In genomic region chr10:13060821-13061671, GRCm38 (mm10) we compare ENCODE assay signal across 8 mouse cellular contexts. TPM values are rescaled to one million over a fixed set of nuclear protein-coding genes. Genes with fewer than 3 reads are reported as not detected.
DNase-seq lines count a peak whose midpoint lies in the region; ATAC-seq and TF ChIP-seq lines count a peak whose summit lies in the region.

No protein-coding gene starts in this region.

- peaks cover 19% of the 10 kb centered on the region for H3K27me3 ChIP-seq in lung, embryonic 14.5 days (ENCODE audit: insufficient read depth, low read length)
- H3K27me3 ChIP-seq in embryonic facial prominence, embryonic 13.5 days = peaks cover 52% of the 10 kb centered on the region
- H3K27me3 ChIP-seq in intestine, embryonic 16.5 days (replicated peaks; ENCODE audit: control insufficient read depth, insufficient read depth, low read length) = peaks cover 15% of the 10 kb centered on the region
- peaks cover 30% of the 10 kb centered on the region for H3K27me3 ChIP-seq in neural tube, embryonic 15.5 days (replicated peaks)

- no peaks in the 10 kb centered on the region for H3K9me3 ChIP-seq in lung, embryonic 14.5 days (ENCODE audit: low read depth, low read length)
- H3K9me3 ChIP-seq in embryonic facial prominence, embryonic 13.5 days = no peaks in the 10 kb centered on the region
- no peaks in the 10 kb centered on the region for H3K9me3 ChIP-seq in intestine, embryonic 16.5 days (ENCODE audit: control insufficient read depth, low read length)
- no peaks in the 10 kb centered on the region for H3K9me3 ChIP-seq in neural tube, embryonic 15.5 days (replicated peaks)

- peak; percentile 52; the same call in 1 of the 2 replicates for ATAC-seq in lung, embryonic 14.5 days (ENCODE audit: insufficient read depth)
- peak; percentile 32; the same call in 1 of the 2 replicates for ATAC-seq in embryonic facial prominence, embryonic 13.5 days (ENCODE audit: insufficient number of reproducible peaks, insufficient read depth, low FRiP score, low TSS enrichment, low read depth)
- ATAC-seq in intestine, embryonic 16.5 days = 0 out of 2 replicates have a peak, but pooled peaks have one; percentile 28
- ATAC-seq in neural tube, embryonic 15.5 days (ENCODE audit: low FRiP score) = peak; percentile 82

- no peak overlapping the region for H3K27ac ChIP-seq in lung, embryonic 14.5 days (ENCODE audit: low read depth)
- no peak overlapping the region for H3K27ac ChIP-seq in embryonic facial prominence, embryonic 13.5 days
- no peak overlapping the region for H3K27ac ChIP-seq in intestine, embryonic 16.5 days (ENCODE audit: low read length)
- no peak overlapping the region for H3K27ac ChIP-seq in neural tube, embryonic 15.5 days (replicated peaks)

- H3K4me2 ChIP-seq in lung, embryonic 14.5 days = peak overlapping the region; percentile 62
- H3K4me2 ChIP-seq in embryonic facial prominence, embryonic 13.5 days = peak overlapping the region; percentile 84
- peak overlapping the region; percentile 64 for H3K4me2 ChIP-seq in intestine, embryonic 16.5 days (ENCODE audit: low read depth, low read length)
- H3K4me2 ChIP-seq in neural tube, embryonic 15.5 days = peak overlapping the region; percentile 87

- intact Hi-C loops in gastrocnemius, postnatal 14 days (cut with DNase I; ENCODE audit: low total_unique reads) = no loop called here

- no peaks in the 10 kb centered on the region for H3K36me3 ChIP-seq in lung, embryonic 14.5 days (ENCODE audit: insufficient read depth)
- H3K36me3 ChIP-seq in embryonic facial prominence, embryonic 13.5 days = no peaks in the 10 kb centered on the region
- H3K36me3 ChIP-seq in intestine, embryonic 16.5 days (ENCODE audit: control insufficient read depth, insufficient read depth, low read length) = no peaks in the 10 kb centered on the region
- no peaks in the 10 kb centered on the region for H3K36me3 ChIP-seq in neural tube, embryonic 15.5 days

- WGBS in lung, embryonic 14.5 days = 10% methylated on average over 46 of the region's 46 CpGs
- 5% methylated on average over 46 of the region's 46 CpGs for WGBS in embryonic facial prominence, embryonic 13.5 days
- 12% methylated on average over 46 of the region's 46 CpGs for WGBS in intestine, embryonic 16.5 days
- 14% methylated on average over 46 of the region's 46 CpGs for WGBS in neural tube, embryonic 15.5 days

- H3K4me3 ChIP-seq in lung, embryonic 14.5 days (ENCODE audit: low read depth, low read length) = peak overlapping the region; percentile 29
- H3K4me3 ChIP-seq in embryonic facial prominence, embryonic 13.5 days = peak overlapping the region; percentile 46
- H3K4me3 ChIP-seq in intestine, embryonic 16.5 days (ENCODE audit: low read length) = peak overlapping the region; percentile 39
- H3K4me3 ChIP-seq in neural tube, embryonic 15.5 days (replicated peaks) = peak overlapping the region; percentile 43

- H3K4me1 ChIP-seq in lung, embryonic 14.5 days (ENCODE audit: insufficient read depth) = no peaks in the 10 kb centered on the region; the same call in 1 of the 2 replicates
- peaks cover 7% of the 10 kb centered on the region for H3K4me1 ChIP-seq in embryonic facial prominence, embryonic 13.5 days
- peaks cover 7% of the 10 kb centered on the region for H3K4me1 ChIP-seq in intestine, embryonic 16.5 days (ENCODE audit: control insufficient read depth, insufficient read depth, low read length)
- peaks cover 12% of the 10 kb centered on the region for H3K4me1 ChIP-seq in neural tube, embryonic 15.5 days

- peak; percentile 32 for DNase-seq in lung, embryonic 14.5 days
- DNase-seq in lung, postnatal 4 days = no peak
- no peak for DNase-seq in gastrocnemius, postnatal 14 days
- DNase-seq in cerebellum, adult 9-10 months = no peak
- DNase-seq in left cerebral cortex, adult 9 months (ENCODE audit: low spot score in 2 of 2) = no peak

- no peak for TF ChIP-seq CTCF in lung, embryonic 14.5 days (IDR thresholded peaks at IDR 0.05; ENCODE audit: low read depth)

- peak overlapping the region; percentile 25 for H3K9ac ChIP-seq in lung, embryonic 14.5 days
- peak overlapping the region; percentile 61 for H3K9ac ChIP-seq in embryonic facial prominence, embryonic 13.5 days
- peak overlapping the region; percentile 38; the same call in 1 of the 2 replicates for H3K9ac ChIP-seq in intestine, embryonic 16.5 days (ENCODE audit: low read depth, low read length)
- peak overlapping the region; percentile 51 for H3K9ac ChIP-seq in neural tube, embryonic 15.5 days (replicated peaks)

RNA-seq across cellular contexts. Expression of gene Plagl1, which starts 0.7 kb away (rescaled TPM):
- 206 and 216 TPM in 2 replicates for polyA plus RNA-seq in lung, embryonic 14.5 days (2014; fragmentation: Nextera tagmentation; extraction: Ambion mirVana)
- polyA plus RNA-seq in embryonic facial prominence, embryonic 13.5 days (2015; fragmentation: Nextera tagmentation; extraction: Ambion mirVana) = 126 and 130 TPM in 2 replicates
- polyA plus RNA-seq in intestine, embryonic 16.5 days (2015; fragmentation: Nextera tagmentation; extraction: Ambion mirVana) = 113 and 119 TPM in 2 replicates
- polyA plus RNA-seq in neural tube, embryonic 15.5 days (2015; fragmentation: Nextera tagmentation; extraction: Ambion mirVana) = 26.2 and 48.7 TPM in 2 replicates
- 10 to 100 TPM; 32.3 to 38.6 TPM for total RNA-seq in gastrocnemius, postnatal 14 days (2021)

RNA-seq across cellular contexts. Expression of gene Sf3b5, which starts 55.9 kb away (rescaled TPM):
- 42.3 and 44.2 TPM in 2 replicates for polyA plus RNA-seq in lung, embryonic 14.5 days (2014; fragmentation: Nextera tagmentation; extraction: Ambion mirVana)
- polyA plus RNA-seq in embryonic facial prominence, embryonic 13.5 days (2015; fragmentation: Nextera tagmentation; extraction: Ambion mirVana) = 38.4 and 40.1 TPM in 2 replicates
- 30.8 and 35.0 TPM in 2 replicates for polyA plus RNA-seq in intestine, embryonic 16.5 days (2015; fragmentation: Nextera tagmentation; extraction: Ambion mirVana)
- polyA plus RNA-seq in neural tube, embryonic 15.5 days (2015; fragmentation: Nextera tagmentation; extraction: Ambion mirVana) = 24.2 and 26.0 TPM in 2 replicates
- 1 to 10 TPM; 4.3 to 5.1 TPM for total RNA-seq in gastrocnemius, postnatal 14 days (2021)

Comparison
In these comparisons a context has a peak if more than half of its experiments do, and no peak if none do; other contexts are left out.
1. ATAC-seq: peak in every context shown above with its lines; median percentile 82 in neural tube, embryonic 15.5 days; 52 in lung, embryonic 14.5 days; 32 in embryonic facial prominence, embryonic 13.5 days; 28 in intestine, embryonic 16.5 days.